Mouse (Mus musculus): ENCODE measurements around the gene Gmds. TPM values are rescaled to one million over a fixed set of nuclear protein-coding genes. Genes with fewer than 3 reads are reported as not detected.

Gene Gmds
- polyA plus RNA-seq (2014; fragmentation: Nextera tagmentation; extraction: Ambion mirVana): 38.1 and 40.5 TPM in 2 replicates

GRCm38 (mm10) chr13:32338513-32339365, at the start of gene Gmds:
Gene Gmds (minus strand): TSS chr13:32338740.
- ATAC-seq (ENCODE audit: low read depth): peak; percentile 100
- 7% methylated on average over 37 of the region's 55 CpGs for WGBS
- Histone ChIP-seq H3K36me3 (ENCODE audit: control insufficient read depth, insufficient read depth, low read length) (no peaks in the 10 kb centered on the region), H3K27me3 (ENCODE audit: control insufficient read depth, insufficient read depth, low read length) (no peaks in the 10 kb centered on the region), H3K4me1 (ENCODE audit: control insufficient read depth, insufficient read depth, low read length) (no peaks in the 10 kb centered on the region), H3K27ac (ENCODE audit: low read depth, low read length) (peak within 1 kb of the TSS; percentile 11; the same call in 1 of the 2 replicates), H3K9ac (replicated peaks; ENCODE audit: low read depth, low read length) (peak within 1 kb of the TSS; percentile 52), H3K4me3 (ENCODE audit: low read depth, low read length) (peak within 1 kb of the TSS; percentile 52), H3K9me3 (ENCODE audit: control insufficient read depth, low read length) (no peaks in the 10 kb centered on the region), H3K4me2 (ENCODE audit: low read depth, low read length) (peak within 1 kb of the TSS; percentile 65)

DNA sequence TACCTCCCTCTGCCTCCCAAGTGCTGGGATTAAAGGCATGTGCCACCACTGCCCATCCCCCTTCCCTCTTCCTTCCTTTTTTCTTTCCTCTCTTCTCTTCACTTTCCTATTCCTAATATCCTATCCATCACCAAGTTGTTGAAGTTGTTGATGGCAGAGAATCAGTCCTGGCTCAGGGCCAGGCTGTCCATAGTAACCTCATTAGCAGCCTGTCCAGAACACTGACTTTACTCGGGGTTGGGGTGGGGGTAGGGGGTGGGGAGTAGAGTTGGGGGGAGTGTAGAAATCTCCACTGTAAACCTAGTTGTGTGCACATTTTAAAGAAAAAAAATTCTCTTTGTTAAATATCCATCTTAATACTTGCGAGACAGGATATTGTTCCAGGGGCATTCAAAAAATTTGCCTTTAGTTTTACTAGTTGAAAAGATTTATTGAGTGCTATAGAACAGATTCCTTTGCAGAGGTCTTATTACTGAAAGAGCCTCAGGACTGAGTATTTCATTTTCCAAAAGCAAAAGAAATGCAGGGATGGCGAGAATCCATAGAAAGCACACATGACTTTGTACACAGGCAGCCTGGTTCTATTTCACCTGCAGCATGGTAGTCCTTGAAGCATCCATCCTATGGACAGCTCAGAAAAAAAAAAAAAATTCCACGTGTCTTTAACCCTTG, 47.0 kb upstream of the Gmds start:
- Histone ChIP-seq H3K36me3 (ENCODE audit: control insufficient read depth, insufficient read depth, low read length) (no peaks in the 10 kb centered on the region), H3K27me3 (ENCODE audit: control insufficient read depth, insufficient read depth, low read length) (no peaks in the 10 kb centered on the region), H3K9ac (replicated peaks; ENCODE audit: low read depth, low read length) (no peak overlapping the region), H3K9me3 (ENCODE audit: control insufficient read depth, low read length) (no peaks in the 10 kb centered on the region), H3K4me3 (ENCODE audit: low read depth, low read length) (no peak overlapping the region), H3K4me2 (ENCODE audit: low read depth, low read length) (no peak overlapping the region), H3K4me1 (ENCODE audit: control insufficient read depth, insufficient read depth, low read length) (no peaks in the 10 kb centered on the region), H3K27ac (ENCODE audit: low read depth, low read length) (no peak overlapping the region)
- 71% methylated on average over 4 of the region's 4 CpGs for WGBS
- no peak for ATAC-seq (ENCODE audit: low read depth)

- 69% methylated on average over 6 of the region's 6 CpGs for WGBS
- no peaks in the 10 kb centered on the region for H3K9me3 ChIP-seq (ENCODE audit: control insufficient read depth, low read length)
- H3K36me3 ChIP-seq (ENCODE audit: control insufficient read depth, insufficient read depth, low read length): no peaks in the 10 kb centered on the region
- H3K9ac ChIP-seq (replicated peaks; ENCODE audit: low read depth, low read length): no peak overlapping the region
- no peak overlapping the region for H3K4me3 ChIP-seq (ENCODE audit: low read depth, low read length)
- no peaks in the 10 kb centered on the region for H3K27me3 ChIP-seq (ENCODE audit: control insufficient read depth, insufficient read depth, low read length)
- H3K4me1 ChIP-seq (ENCODE audit: control insufficient read depth, insufficient read depth, low read length): no peaks in the 10 kb centered on the region
- no peak overlapping the region for H3K27ac ChIP-seq (ENCODE audit: low read depth, low read length)
- no peak for ATAC-seq (ENCODE audit: low read depth)
- H3K4me2 ChIP-seq (ENCODE audit: low read depth, low read length): no peak overlapping the region
These were observed 43.9 kb upstream of the Gmds start for GRCm38 (mm10) chr13:32382227-32383010.

- H3K9me3 ChIP-seq (ENCODE audit: control insufficient read depth, low read length): no peaks in the 10 kb centered on the region
- no peak for ATAC-seq (ENCODE audit: low read depth)
- H3K27ac ChIP-seq (ENCODE audit: low read depth, low read length): no peak overlapping the region
- no peaks in the 10 kb centered on the region for H3K27me3 ChIP-seq (ENCODE audit: control insufficient read depth, insufficient read depth, low read length)
- H3K4me2 ChIP-seq (ENCODE audit: low read depth, low read length): no peak overlapping the region
- H3K4me3 ChIP-seq (ENCODE audit: low read depth, low read length): no peak overlapping the region
- no peaks in the 10 kb centered on the region for H3K36me3 ChIP-seq (ENCODE audit: control insufficient read depth, insufficient read depth, low read length)
- H3K9ac ChIP-seq (replicated peaks; ENCODE audit: low read depth, low read length): no peak overlapping the region
- H3K4me1 ChIP-seq (ENCODE audit: control insufficient read depth, insufficient read depth, low read length): no peaks in the 10 kb centered on the region
- WGBS: 97% methylated on average over 1 of the region's 1 CpGs
These were observed 40.1 kb upstream of the Gmds start for GRCm38 (mm10) chr13:32378634-32379033.

DNA sequence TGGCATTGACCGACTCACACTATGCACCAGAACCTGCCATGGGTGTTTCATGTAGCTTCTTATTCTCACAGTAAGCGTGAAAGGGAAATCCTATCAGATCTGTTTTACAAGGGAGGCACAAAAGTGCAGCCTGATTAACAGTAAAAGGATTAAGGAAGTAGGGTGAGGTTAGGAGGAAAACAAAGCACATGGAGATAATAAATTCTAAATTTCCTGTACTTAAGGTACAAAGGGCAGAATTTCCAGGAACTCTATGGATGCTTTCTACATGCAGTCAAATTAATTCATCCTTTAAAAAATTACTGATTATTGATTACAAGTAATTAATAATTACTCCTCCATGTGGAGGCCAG, 34.0 kb upstream of the Gmds start:
- H3K36me3 ChIP-seq (ENCODE audit: control insufficient read depth, insufficient read depth, low read length): no peaks in the 10 kb centered on the region
- WGBS: 89% methylated on average over 2 of the region's 2 CpGs
- no peak overlapping the region for H3K4me2 ChIP-seq (ENCODE audit: low read depth, low read length)
- H3K27ac ChIP-seq (ENCODE audit: low read depth, low read length): no peak overlapping the region
- H3K9me3 ChIP-seq (ENCODE audit: control insufficient read depth, low read length): no peaks in the 10 kb centered on the region
- H3K4me1 ChIP-seq (ENCODE audit: control insufficient read depth, insufficient read depth, low read length): no peaks in the 10 kb centered on the region
- H3K4me3 ChIP-seq (ENCODE audit: low read depth, low read length): no peak overlapping the region
- ATAC-seq (ENCODE audit: low read depth): no peak
- no peaks in the 10 kb centered on the region for H3K27me3 ChIP-seq (ENCODE audit: control insufficient read depth, insufficient read depth, low read length)
- no peak overlapping the region for H3K9ac ChIP-seq (replicated peaks; ENCODE audit: low read depth, low read length)

DNA sequence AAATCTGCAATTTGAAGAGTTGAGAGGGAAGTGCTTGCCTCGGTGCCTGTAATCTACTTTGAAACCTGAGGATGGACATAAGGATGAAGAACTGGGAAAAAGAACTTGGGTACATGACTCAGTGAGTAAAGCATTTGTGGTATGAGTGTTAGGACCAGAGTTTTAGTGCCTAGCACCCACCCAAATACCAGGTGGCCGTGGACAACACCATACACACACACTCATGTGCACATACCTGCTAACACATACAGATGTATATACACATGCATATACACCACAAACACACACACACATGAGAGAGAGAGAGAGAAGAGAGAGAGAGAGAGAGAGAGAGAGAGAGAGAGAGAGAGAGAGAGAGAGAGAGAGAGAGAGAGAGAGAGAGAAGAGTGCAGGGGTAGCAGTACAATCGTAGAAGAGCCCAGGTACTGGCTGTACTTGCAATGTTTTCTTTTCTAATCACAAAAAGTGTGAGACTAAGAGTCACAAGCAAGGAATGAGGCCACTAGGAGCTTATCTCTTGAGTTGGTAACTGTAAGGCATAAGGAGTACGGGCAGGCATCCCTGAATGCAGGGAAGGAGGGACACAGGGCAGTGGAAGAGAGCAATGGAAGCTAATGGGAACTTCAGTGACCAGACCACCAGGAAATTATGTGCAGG, 33.5 kb upstream of the Gmds start:
- Histone ChIP-seq H3K9ac (replicated peaks; ENCODE audit: low read depth, low read length) (no peak overlapping the region), H3K36me3 (ENCODE audit: control insufficient read depth, insufficient read depth, low read length) (no peaks in the 10 kb centered on the region), H3K4me3 (ENCODE audit: low read depth, low read length) (no peak overlapping the region), H3K4me2 (ENCODE audit: low read depth, low read length) (no peak overlapping the region), H3K27ac (ENCODE audit: low read depth, low read length) (no peak overlapping the region), H3K9me3 (ENCODE audit: control insufficient read depth, low read length) (no peaks in the 10 kb centered on the region), H3K4me1 (ENCODE audit: control insufficient read depth, insufficient read depth, low read length) (no peaks in the 10 kb centered on the region), H3K27me3 (ENCODE audit: control insufficient read depth, insufficient read depth, low read length) (no peaks in the 10 kb centered on the region)
- ATAC-seq (ENCODE audit: low read depth): no peak
- 85% methylated on average over 4 of the region's 4 CpGs for WGBS

- Histone ChIP-seq H3K27ac (ENCODE audit: low read depth, low read length) (no peak overlapping the region), H3K4me2 (ENCODE audit: low read depth, low read length) (no peak overlapping the region), H3K4me3 (ENCODE audit: low read depth, low read length) (no peak overlapping the region), H3K4me1 (ENCODE audit: control insufficient read depth, insufficient read depth, low read length) (no peaks in the 10 kb centered on the region), H3K9ac (replicated peaks; ENCODE audit: low read depth, low read length) (no peak overlapping the region), H3K27me3 (ENCODE audit: control insufficient read depth, insufficient read depth, low read length) (no peaks in the 10 kb centered on the region), H3K9me3 (ENCODE audit: control insufficient read depth, low read length) (no peaks in the 10 kb centered on the region), H3K36me3 (ENCODE audit: control insufficient read depth, insufficient read depth, low read length) (no peaks in the 10 kb centered on the region)
- ATAC-seq (ENCODE audit: low read depth): no peak
- 87% methylated on average over 7 of the region's 7 CpGs for WGBS
These were observed 32.2 kb upstream of the Gmds start for GRCm38 (mm10) chr13:32370751-32371150.

GRCm38 (mm10) chr13:32370135-32370534, 31.6 kb upstream of the Gmds start:
- H3K9me3 ChIP-seq (ENCODE audit: control insufficient read depth, low read length): no peaks in the 10 kb centered on the region
- no peaks in the 10 kb centered on the region for H3K36me3 ChIP-seq (ENCODE audit: control insufficient read depth, insufficient read depth, low read length)
- H3K4me1 ChIP-seq (ENCODE audit: control insufficient read depth, insufficient read depth, low read length): no peaks in the 10 kb centered on the region
- H3K27ac ChIP-seq (ENCODE audit: low read depth, low read length): no peak overlapping the region
- no peak for ATAC-seq (ENCODE audit: low read depth)
- no peak overlapping the region for H3K4me2 ChIP-seq (ENCODE audit: low read depth, low read length)
- H3K4me3 ChIP-seq (ENCODE audit: low read depth, low read length): no peak overlapping the region
- no peak overlapping the region for H3K9ac ChIP-seq (replicated peaks; ENCODE audit: low read depth, low read length)
- 75% methylated on average over 1 of the region's 1 CpGs for WGBS
- no peaks in the 10 kb centered on the region for H3K27me3 ChIP-seq (ENCODE audit: control insufficient read depth, insufficient read depth, low read length)

Data from neural tube, embryonic 14.5 days (tissue).